Mouse (Mus musculus): ENCODE data around the gene Iqgap3. TPM values are rescaled to one million over a fixed set of nuclear protein-coding genes. Genes with fewer than 3 reads are reported as not detected.

The Iqgap3 gene
- polyA plus RNA-seq, 1 experiment from 2014 or later: 16.8 TPM

GRCm38 (mm10) chr3:88142916-88143771, 61.4 kb downstream of the Iqgap3 start:
- Histone ChIP-seq H3K36me3 (ENCODE audit: control insufficient read depth, insufficient read depth, low read length) (no peaks in the 10 kb centered on the region), H3K27me3 (replicated peaks; ENCODE audit: control insufficient read depth, insufficient read depth, low read length) (no peaks in the 10 kb centered on the region), H3K4me3 (ENCODE audit: low read depth, low read length) (peak overlapping the region; percentile 89), H3K9me3 (ENCODE audit: control insufficient read depth, low read length) (no peaks in the 10 kb centered on the region), H3K4me1 (replicated peaks; ENCODE audit: control insufficient read depth, insufficient read depth, low read length) (peaks cover 67% of the 10 kb centered on the region), H3K27ac (ENCODE audit: low read depth, low read length) (peak overlapping the region; percentile 95), H3K4me2 (peak overlapping the region; percentile 96), H3K9ac (ENCODE audit: low read depth, low read length) (peak overlapping the region; percentile 95)
- DNase-seq (ENCODE audit: low spot score): peak; percentile 69
- ATAC-seq (replicated peaks; ENCODE audit: low FRiP score): peak; percentile 11; the same call in 1 of the 2 replicates
- under 1% methylated on average over 33 of the region's 33 CpGs for WGBS

DNA sequence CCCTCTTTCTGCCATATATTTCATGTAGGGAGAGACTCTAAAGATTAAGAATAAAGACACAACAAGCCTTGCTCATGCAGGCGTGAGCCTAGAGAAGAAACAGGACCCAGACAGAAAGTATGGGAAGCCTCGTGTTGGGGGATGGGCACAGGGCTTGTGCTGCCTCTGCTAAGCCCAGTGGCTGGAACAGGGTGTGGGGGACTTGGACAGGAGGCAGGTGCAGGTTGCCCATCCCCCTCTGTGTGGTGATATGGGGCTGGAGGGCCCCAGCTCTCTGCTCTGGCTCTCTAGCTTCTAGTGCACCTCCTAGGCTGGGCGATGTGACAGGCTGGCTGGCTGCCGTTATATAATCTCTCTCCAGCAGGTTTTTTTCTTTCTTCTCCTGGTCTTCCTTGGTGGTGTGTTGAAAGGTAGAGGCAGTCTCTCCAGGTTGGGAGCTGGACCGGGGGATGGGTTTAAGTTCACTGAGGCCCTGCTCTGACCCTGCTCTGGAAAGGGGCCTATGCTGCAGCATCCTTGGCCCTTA, 62.3 kb downstream of the Iqgap3 start:
- WGBS: 11% methylated on average over 5 of the region's 5 CpGs
- DNase-seq (ENCODE audit: low spot score) (no peak), ATAC-seq (replicated peaks; ENCODE audit: low FRiP score) (peak; percentile 56)
- Histone ChIP-seq H3K27ac (ENCODE audit: low read depth, low read length) (peak overlapping the region; percentile 95), H3K36me3 (ENCODE audit: control insufficient read depth, insufficient read depth, low read length) (no peaks in the 10 kb centered on the region), H3K4me2 (peak overlapping the region; percentile 96), H3K27me3 (replicated peaks; ENCODE audit: control insufficient read depth, insufficient read depth, low read length) (no peaks in the 10 kb centered on the region), H3K9ac (ENCODE audit: low read depth, low read length) (peak overlapping the region; percentile 95), H3K9me3 (ENCODE audit: control insufficient read depth, low read length) (no peaks in the 10 kb centered on the region), H3K4me3 (ENCODE audit: low read depth, low read length) (peak overlapping the region; percentile 89), H3K4me1 (replicated peaks; ENCODE audit: control insufficient read depth, insufficient read depth, low read length) (peaks cover 74% of the 10 kb centered on the region)

- Histone ChIP-seq H3K27me3 (replicated peaks; ENCODE audit: control insufficient read depth, insufficient read depth, low read length) (no peaks in the 10 kb centered on the region), H3K4me3 (ENCODE audit: low read depth, low read length) (peak overlapping the region; percentile 89), H3K4me2 (peak overlapping the region; percentile 96), H3K9ac (ENCODE audit: low read depth, low read length) (peak overlapping the region; percentile 95), H3K9me3 (ENCODE audit: control insufficient read depth, low read length) (no peaks in the 10 kb centered on the region), H3K36me3 (ENCODE audit: control insufficient read depth, insufficient read depth, low read length) (no peaks in the 10 kb centered on the region), H3K4me1 (replicated peaks; ENCODE audit: control insufficient read depth, insufficient read depth, low read length) (peaks cover 74% of the 10 kb centered on the region), H3K27ac (ENCODE audit: low read depth, low read length) (peak overlapping the region; percentile 95)
- WGBS: 51% methylated on average over 6 of the region's 6 CpGs
- no peak for DNase-seq (ENCODE audit: low spot score)
- ATAC-seq (replicated peaks; ENCODE audit: low FRiP score): no peak
These were observed 63.1 kb downstream of the Iqgap3 start for GRCm38 (mm10) chr3:88144648-88145410.

DNA sequence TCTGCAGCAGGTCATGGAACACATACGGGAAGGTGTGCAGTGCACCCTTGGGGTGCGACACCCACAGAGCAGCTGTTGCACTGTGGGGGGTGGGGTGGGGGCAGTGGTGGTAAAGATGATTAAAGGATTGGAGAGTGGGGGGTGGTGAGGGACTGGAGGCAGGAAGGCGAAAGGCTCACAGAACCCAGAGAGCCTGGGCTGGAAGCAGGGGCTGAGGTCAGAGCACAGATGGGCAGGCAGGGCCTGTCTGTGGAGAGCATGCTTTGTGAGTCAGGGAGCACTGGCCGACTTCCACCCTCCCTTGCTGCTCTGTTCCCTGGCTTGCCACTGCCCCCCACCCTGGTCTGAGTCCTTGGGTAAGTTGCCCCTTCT, 63.6 kb downstream of the Iqgap3 start:
- DNase-seq (ENCODE audit: low spot score) (no peak), ATAC-seq (replicated peaks; ENCODE audit: low FRiP score) (no peak)
- Histone ChIP-seq H3K4me3 (ENCODE audit: low read depth, low read length) (peak overlapping the region; percentile 89), H3K9ac (ENCODE audit: low read depth, low read length) (peak overlapping the region; percentile 95), H3K27ac (ENCODE audit: low read depth, low read length) (peak overlapping the region; percentile 95), H3K9me3 (ENCODE audit: control insufficient read depth, low read length) (no peaks in the 10 kb centered on the region), H3K27me3 (replicated peaks; ENCODE audit: control insufficient read depth, insufficient read depth, low read length) (no peaks in the 10 kb centered on the region), H3K4me1 (replicated peaks; ENCODE audit: control insufficient read depth, insufficient read depth, low read length) (peaks cover 78% of the 10 kb centered on the region), H3K4me2 (peak overlapping the region; percentile 96), H3K36me3 (ENCODE audit: control insufficient read depth, insufficient read depth, low read length) (no peaks in the 10 kb centered on the region)
- 27% methylated on average over 4 of the region's 4 CpGs for WGBS

DNA sequence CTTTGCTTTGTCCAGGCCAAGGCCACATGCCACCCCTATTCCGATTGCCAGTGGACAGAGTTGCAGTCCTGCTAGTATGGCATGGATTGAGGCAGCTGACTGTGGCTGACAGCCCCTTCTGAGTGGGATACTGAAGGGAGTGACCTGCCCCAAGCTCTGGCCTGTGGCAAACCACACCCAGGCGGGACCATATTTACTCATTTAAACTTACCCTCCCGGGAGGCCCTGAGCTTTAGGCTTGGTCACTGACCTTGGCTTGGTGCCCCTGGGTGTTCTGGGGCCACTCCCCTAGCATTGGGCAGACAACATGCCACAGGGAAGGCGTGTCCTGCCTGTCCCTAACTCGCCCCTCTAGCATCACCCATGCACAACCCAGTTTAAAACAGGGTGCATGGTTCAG, 64.2 kb downstream of the Iqgap3 start:
- Histone ChIP-seq H3K9ac (ENCODE audit: low read depth, low read length) (peak overlapping the region; percentile 95), H3K4me3 (ENCODE audit: low read depth, low read length) (peak overlapping the region; percentile 89), H3K27ac (ENCODE audit: low read depth, low read length) (peak overlapping the region; percentile 95), H3K4me1 (replicated peaks; ENCODE audit: control insufficient read depth, insufficient read depth, low read length) (peaks cover 78% of the 10 kb centered on the region), H3K27me3 (replicated peaks; ENCODE audit: control insufficient read depth, insufficient read depth, low read length) (no peaks in the 10 kb centered on the region), H3K4me2 (peak overlapping the region; percentile 96), H3K9me3 (ENCODE audit: control insufficient read depth, low read length) (no peaks in the 10 kb centered on the region), H3K36me3 (ENCODE audit: control insufficient read depth, insufficient read depth, low read length) (no peaks in the 10 kb centered on the region)
- DNase-seq (ENCODE audit: low spot score) (no peak), ATAC-seq (replicated peaks; ENCODE audit: low FRiP score) (no peak)
- 48% methylated on average over 5 of the region's 5 CpGs for WGBS

- Histone ChIP-seq H3K4me2 (peak overlapping the region; percentile 96), H3K36me3 (ENCODE audit: control insufficient read depth, insufficient read depth, low read length) (no peaks in the 10 kb centered on the region)
- 30% methylated on average over 5 of the region's 5 CpGs for WGBS
These were observed 64.8 kb downstream of the Iqgap3 start for GRCm38 (mm10) chr3:88146376-88147112.

GRCm38 (mm10) chr3:88147444-88147843, 65.7 kb downstream of the Iqgap3 start:
- Histone ChIP-seq H3K36me3 (ENCODE audit: control insufficient read depth, insufficient read depth, low read length) (no peaks in the 10 kb centered on the region), H3K9me3 (ENCODE audit: control insufficient read depth, low read length) (no peaks in the 10 kb centered on the region), H3K4me3 (ENCODE audit: low read depth, low read length) (no peak overlapping the region), H3K9ac (ENCODE audit: low read depth, low read length) (no peak overlapping the region), H3K27me3 (replicated peaks; ENCODE audit: control insufficient read depth, insufficient read depth, low read length) (no peaks in the 10 kb centered on the region), H3K4me2 (no peak overlapping the region), H3K27ac (ENCODE audit: low read depth, low read length) (no peak overlapping the region), H3K4me1 (replicated peaks; ENCODE audit: control insufficient read depth, insufficient read depth, low read length) (peaks cover 80% of the 10 kb centered on the region)
- no peak for DNase-seq (ENCODE audit: low spot score)
- ATAC-seq (replicated peaks; ENCODE audit: low FRiP score): no peak
- WGBS: 68% methylated on average over 2 of the region's 2 CpGs

More at GRCm38 (mm10) chr3:88146376-88147112, 64.8 kb downstream of the Iqgap3 start:
- no peak for ATAC-seq (replicated peaks; ENCODE audit: low FRiP score)
- peak overlapping the region; percentile 64 for H3K27ac ChIP-seq (ENCODE audit: low read depth, low read length)
- H3K4me3 ChIP-seq (ENCODE audit: low read depth, low read length): peak overlapping the region; percentile 89
- H3K9ac ChIP-seq (ENCODE audit: low read depth, low read length): peak overlapping the region; percentile 95
- peaks cover 78% of the 10 kb centered on the region for H3K4me1 ChIP-seq (replicated peaks; ENCODE audit: control insufficient read depth, insufficient read depth, low read length)
- no peak for DNase-seq (ENCODE audit: low spot score)
- H3K27me3 ChIP-seq (replicated peaks; ENCODE audit: control insufficient read depth, insufficient read depth, low read length): no peaks in the 10 kb centered on the region
- no peaks in the 10 kb centered on the region for H3K9me3 ChIP-seq (ENCODE audit: control insufficient read depth, low read length)

- Histone ChIP-seq H3K27ac (ENCODE audit: low read depth, low read length) (no peak overlapping the region), H3K9me3 (ENCODE audit: control insufficient read depth, low read length) (no peaks in the 10 kb centered on the region), H3K4me1 (replicated peaks; ENCODE audit: control insufficient read depth, insufficient read depth, low read length) (peaks cover 80% of the 10 kb centered on the region), H3K4me2 (no peak overlapping the region), H3K9ac (ENCODE audit: low read depth, low read length) (no peak overlapping the region), H3K27me3 (replicated peaks; ENCODE audit: control insufficient read depth, insufficient read depth, low read length) (no peaks in the 10 kb centered on the region), H3K36me3 (ENCODE audit: control insufficient read depth, insufficient read depth, low read length) (no peaks in the 10 kb centered on the region), H3K4me3 (ENCODE audit: low read depth, low read length) (no peak overlapping the region)
- no peak for ATAC-seq (replicated peaks; ENCODE audit: low FRiP score)
- WGBS: 83% methylated on average over 1 of the region's 1 CpGs
- no peak for DNase-seq (ENCODE audit: low spot score)
These were observed 66.1 kb downstream of the Iqgap3 start for GRCm38 (mm10) chr3:88147866-88148265.
